Mouse (Mus musculus) embryonic facial prominence, embryonic 10.5 days (tissue): ENCODE results near the gene Akt3. TPM values are rescaled to one million over a fixed set of nuclear protein-coding genes. Genes with fewer than 3 reads are reported as not detected.

Experiments
- DNase-seq: peaks from one replicate; pipeline ENCODE4 v3.0.0-alpha.2; 2017; ENCODE audit warnings: low spot score
- H3K27ac ChIP-seq: fragments of 300-500 bp; sonication (generic); replicated peaks from 2 replicates; pipeline ENCODE4 v1.5.1; 2016; ENCODE audit warnings: mild to moderate bottlenecking
- H3K27me3 ChIP-seq: fragments of 300-500 bp; sonication (generic); replicated peaks from 2 replicates; pipeline ENCODE4 v1.6.1; 2016; ENCODE audit warnings: low read depth, mild to moderate bottlenecking; ENCODE audit not compliant: poor library complexity, severe bottlenecking
- H3K36me3 ChIP-seq: fragments of 300-500 bp; sonication (generic); replicated peaks from 2 replicates; pipeline ENCODE4 v1.6.1; 2016; ENCODE audit warnings: mild to moderate bottlenecking, moderate library complexity
- H3K4me1 ChIP-seq: fragments of 300-500 bp; sonication (generic); 2 replicates; pipeline ENCODE4 v1.6.1; 2016
- H3K4me3 ChIP-seq: fragments of 300-500 bp; sonication (generic); 2 replicates; pipeline ENCODE4 v1.5.1; 2016; ENCODE audit warnings: mild to moderate bottlenecking, moderate library complexity
- H3K9me3 ChIP-seq: fragments of 300-500 bp; sonication (generic); 2 replicates; pipeline ENCODE4 v1.6.1; 2016; ENCODE audit warnings: mild to moderate bottlenecking
- WGBS: fragments of 180-500 bp; shearing (Covaris S2); methylation state at CpG from one replicate; pipeline ENCODE4 v1.1.7; 2016; 5-methylcytosine and 5-hydroxymethylcytosine counted together
- polyA plus RNA-seq: library from polyadenylated mRNA; unstranded; fragments of >200 nt; fragmentation: Nextera tagmentation; extraction: Ambion mirVana; gene quantifications from 2 replicates; pipeline ENCODE4 v1.2.1, GENCODE M21; 2016

Gene Akt3
- polyA plus RNA-seq: 9.7 and 10.2 TPM in 2 replicates

GRCm38 (mm10) chr1:177258034-177258342, at the start of gene Akt3:
TSS of gene Akt3 (minus strand) at chr1:177258203.
- peak within 1 kb of the TSS; percentile 98 for H3K4me3 ChIP-seq
- H3K4me1 ChIP-seq: peaks cover 20% of the 10 kb centered on the region
- H3K36me3 ChIP-seq: no peaks in the 10 kb centered on the region
- under 1% methylated on average over 21 of the region's 32 CpGs for WGBS
- DNase-seq: no peak
- no peaks in the 10 kb centered on the region for H3K9me3 ChIP-seq
- H3K27ac ChIP-seq: peak within 1 kb of the TSS; percentile 99
- peaks cover 11% of the 10 kb centered on the region for H3K27me3 ChIP-seq

- Histone ChIP-seq H3K4me3 (no peak overlapping the region), H3K4me1 (no peaks in the 10 kb centered on the region), H3K27ac (no peak overlapping the region), H3K36me3 (no peaks in the 10 kb centered on the region), H3K9me3 (no peaks in the 10 kb centered on the region), H3K27me3 (no peaks in the 10 kb centered on the region)
- 67% methylated on average over 11 of the region's 11 CpGs for WGBS
- no peak for DNase-seq
Observed at GRCm38 (mm10) chr1:177307549-177307948, 49.5 kb upstream of the Akt3 start.

- Histone ChIP-seq H3K27ac (no peak overlapping the region), H3K36me3 (no peaks in the 10 kb centered on the region), H3K4me3 (no peak overlapping the region), H3K27me3 (no peaks in the 10 kb centered on the region), H3K4me1 (peaks cover 8% of the 10 kb centered on the region; the same call in 1 of the 2 replicates), H3K9me3 (no peaks in the 10 kb centered on the region)
- no peak for DNase-seq
- WGBS: 100% methylated on average over 1 of the region's 1 CpGs
Observed at GRCm38 (mm10) chr1:177298231-177298630, 40.2 kb upstream of the Akt3 start.

GRCm38 (mm10) chr1:177286764-177287163, 28.8 kb upstream of the Akt3 start:
- no peaks in the 10 kb centered on the region for H3K4me1 ChIP-seq
- WGBS: 26% methylated on average over 3 of the region's 3 CpGs
- no peak for DNase-seq
- H3K36me3 ChIP-seq: no peaks in the 10 kb centered on the region
- H3K9me3 ChIP-seq: no peaks in the 10 kb centered on the region
- H3K27ac ChIP-seq: no peak overlapping the region
- H3K27me3 ChIP-seq: no peaks in the 10 kb centered on the region
- H3K4me3 ChIP-seq: no peak overlapping the region

GRCm38 (mm10) chr1:177281925-177282324, 23.9 kb upstream of the Akt3 start:
- no peaks in the 10 kb centered on the region for H3K9me3 ChIP-seq
- no peak for DNase-seq
- H3K27me3 ChIP-seq: no peaks in the 10 kb centered on the region
- H3K27ac ChIP-seq: no peak overlapping the region
- no peaks in the 10 kb centered on the region; the same call in 1 of the 2 replicates for H3K4me1 ChIP-seq
- no peak overlapping the region for H3K4me3 ChIP-seq
- no peaks in the 10 kb centered on the region for H3K36me3 ChIP-seq

GRCm38 (mm10) chr1:177277361-177277760, 19.4 kb upstream of the Akt3 start:
- Histone ChIP-seq H3K4me1 (no peaks in the 10 kb centered on the region; the same call in 1 of the 2 replicates), H3K36me3 (no peaks in the 10 kb centered on the region), H3K9me3 (no peaks in the 10 kb centered on the region), H3K27me3 (no peaks in the 10 kb centered on the region), H3K27ac (no peak overlapping the region), H3K4me3 (no peak overlapping the region)
- WGBS: 89% methylated on average over 5 of the region's 5 CpGs
- DNase-seq: no peak

- Histone ChIP-seq H3K27ac (no peak overlapping the region), H3K4me1 (no peaks in the 10 kb centered on the region), H3K9me3 (no peaks in the 10 kb centered on the region), H3K4me3 (no peak overlapping the region), H3K36me3 (no peaks in the 10 kb centered on the region), H3K27me3 (no peaks in the 10 kb centered on the region)
- DNase-seq: no peak
- 68% methylated on average over 1 of the region's 1 CpGs for WGBS
Observed at GRCm38 (mm10) chr1:177267645-177268044, 9.6 kb upstream of the Akt3 start.

- Histone ChIP-seq H3K9me3 (no peaks in the 10 kb centered on the region), H3K27me3 (peaks cover 11% of the 10 kb centered on the region), H3K4me3 (no peak overlapping the region), H3K27ac (no peak overlapping the region), H3K4me1 (peaks cover 13% of the 10 kb centered on the region), H3K36me3 (no peaks in the 10 kb centered on the region)
- no peak for DNase-seq
- 77% methylated on average over 2 of the region's 2 CpGs for WGBS
Observed at GRCm38 (mm10) chr1:177262926-177263325, 4.9 kb upstream of the Akt3 start.

GRCm38 (mm10) chr1:177260796-177261195, 2.8 kb upstream of the Akt3 start:
- no peak overlapping the region for H3K27ac ChIP-seq
- H3K36me3 ChIP-seq: no peaks in the 10 kb centered on the region
- H3K4me3 ChIP-seq: no peak overlapping the region
- 74% methylated on average over 4 of the region's 4 CpGs for WGBS
- DNase-seq: no peak
- H3K4me1 ChIP-seq: peaks cover 20% of the 10 kb centered on the region
- H3K9me3 ChIP-seq: no peaks in the 10 kb centered on the region
- peaks cover 11% of the 10 kb centered on the region for H3K27me3 ChIP-seq

GRCm38 (mm10) chr1:177259038-177259600, 1.1 kb upstream of the Akt3 start:
- H3K27me3 ChIP-seq: peaks cover 11% of the 10 kb centered on the region
- H3K36me3 ChIP-seq: no peaks in the 10 kb centered on the region
- H3K4me3 ChIP-seq: peak overlapping the region; percentile 98
- peaks cover 20% of the 10 kb centered on the region for H3K4me1 ChIP-seq
- no peak for DNase-seq
- peak overlapping the region; percentile 99 for H3K27ac ChIP-seq
- 23% methylated on average over 16 of the region's 16 CpGs for WGBS
- no peaks in the 10 kb centered on the region for H3K9me3 ChIP-seq

GRCm38 (mm10) chr1:177258343-177259037, 487 bp upstream of the Akt3 start:
- WGBS: under 1% methylated on average over 68 of the region's 86 CpGs
- DNase-seq: peak; percentile 92
- Histone ChIP-seq H3K4me1 (peaks cover 20% of the 10 kb centered on the region), H3K9me3 (no peaks in the 10 kb centered on the region), H3K4me3 (peak overlapping the region; percentile 98), H3K36me3 (no peaks in the 10 kb centered on the region), H3K27me3 (peaks cover 11% of the 10 kb centered on the region), H3K27ac (peak overlapping the region; percentile 99)

- H3K4me3 ChIP-seq: peak overlapping the region; percentile 98
- peak; percentile 86 for DNase-seq
- H3K4me1 ChIP-seq: peaks cover 20% of the 10 kb centered on the region
- WGBS: under 1% methylated on average over 86 of the region's 86 CpGs
- no peaks in the 10 kb centered on the region for H3K9me3 ChIP-seq
- peak overlapping the region; percentile 99 for H3K27ac ChIP-seq
- H3K27me3 ChIP-seq: peaks cover 11% of the 10 kb centered on the region
- no peaks in the 10 kb centered on the region for H3K36me3 ChIP-seq
Observed at GRCm38 (mm10) chr1:177257178-177258033, 597 bp downstream of the Akt3 start.
